Mouse (Mus musculus) embryonic facial prominence, embryonic 11.5 days (tissue): ENCODE data around the gene Tmem135. TPM values are rescaled to one million over a fixed set of nuclear protein-coding genes. Genes with fewer than 3 reads are reported as not detected.

Experiments used
- ATAC-seq: fragments of 200-750 bp; cut with Nextera tagmentation; replicated peaks from 2 replicates; pipeline ENCODE4 v1.8.0; 2017; ENCODE audit warnings: low read depth; ENCODE audit not compliant: insufficient number of reproducible peaks, low FRiP score, low TSS enrichment
- DNase-seq: peaks from one replicate; pipeline ENCODE4 v3.0.0-alpha.2; 2015; ENCODE audit warnings: low spot score
- H3K27ac ChIP-seq: fragments of 300-500 bp; sonication (generic); replicated peaks from 2 replicates; pipeline ENCODE4 v1.5.1; 2014; ENCODE audit warnings: mild to moderate bottlenecking, low read depth, low read length, control low read depth
- H3K27me3 ChIP-seq: fragments of 300-500 bp; sonication (generic); 2 replicates; pipeline ENCODE4 v1.6.1; 2014; ENCODE audit warnings: mild to moderate bottlenecking, low read length, moderate library complexity, mixed read lengths; ENCODE audit not compliant: control insufficient read depth, insufficient read depth
- H3K36me3 ChIP-seq: fragments of 300-500 bp; sonication (generic); replicated peaks from 2 replicates; pipeline ENCODE4 v1.6.1; 2014; ENCODE audit warnings: low read depth, mild to moderate bottlenecking, low read length, moderate library complexity, mixed read lengths; ENCODE audit not compliant: control insufficient read depth, insufficient read depth
- H3K4me1 ChIP-seq: fragments of 300-500 bp; sonication (generic); 2 replicates; pipeline ENCODE4 v1.6.1; 2014; ENCODE audit warnings: low read length, mixed read lengths; ENCODE audit not compliant: control insufficient read depth, insufficient read depth
- H3K4me2 ChIP-seq: fragments of 300-500 bp; sonication (generic); 2 replicates; pipeline ENCODE4 v1.6.1; 2014; ENCODE audit warnings: low read depth, mild to moderate bottlenecking, control low read depth, low read length, moderate library complexity
- H3K4me3 ChIP-seq: fragments of 300-500 bp; sonication (generic); 2 replicates; pipeline ENCODE4 v1.5.1; 2014; ENCODE audit warnings: low read depth, low read length, control low read depth
- H3K9ac ChIP-seq: fragments of 300-500 bp; sonication (generic); replicated peaks from 2 replicates; pipeline ENCODE4 v1.6.1; 2014; ENCODE audit warnings: mild to moderate bottlenecking, control low read depth, low read length
- H3K9me3 ChIP-seq: fragments of 300-500 bp; sonication (generic); replicated peaks from 2 replicates; pipeline ENCODE4 v1.6.1; 2016; ENCODE audit warnings: mild to moderate bottlenecking, low read length, inconsistent platforms, mixed read lengths; ENCODE audit not compliant: control insufficient read depth
- WGBS: fragments of 180-500 bp; shearing (Covaris S2); extraction: QIAGEN DNeasy Blood & Tissue Kit; methylation state at CpG from one replicate; pipeline ENCODE4 v1.1.7; 2014; 5-methylcytosine and 5-hydroxymethylcytosine counted together
- microRNA-seq: library from miRNA; unstranded; fragments of <30 nt; microRNA quantifications from one replicate; pipeline ENCODE4, GENCODE M21; 2016; ENCODE audit warnings: borderline number of aligned reads
- polyA plus RNA-seq: library from polyadenylated mRNA; unstranded; fragments of >200 nt; fragmentation: Nextera tagmentation; extraction: Ambion mirVana; gene quantifications from 2 replicates; pipeline ENCODE4 v1.2.1, GENCODE M21; 2014

Tmem135 gene
- polyA plus RNA-seq, 1 experiment from 2014 or later, result 18.5 TPM

GRCm38 (mm10) chr7:89116261-89116664 is 287.8 kb downstream of the Tmem135 start:
- no peak overlapping the region for H3K9ac ChIP-seq
- no peak overlapping the region for H3K4me3 ChIP-seq
- 67% methylated on average over 1 of the region's 1 CpGs for WGBS
- DNase-seq (no peak), ATAC-seq (no peak)
- H3K27me3 ChIP-seq, result no peaks in the 10 kb centered on the region
- H3K9me3 ChIP-seq, result no peaks in the 10 kb centered on the region
- no peaks in the 10 kb centered on the region for H3K36me3 ChIP-seq
- no peak overlapping the region for H3K4me2 ChIP-seq
- H3K4me1 ChIP-seq, result no peaks in the 10 kb centered on the region
- no peak overlapping the region for H3K27ac ChIP-seq

- Histone ChIP-seq H3K4me1 (no peaks in the 10 kb centered on the region), H3K27me3 (no peaks in the 10 kb centered on the region), H3K9me3 (no peaks in the 10 kb centered on the region), H3K9ac (no peak overlapping the region), H3K4me3 (no peak overlapping the region), H3K36me3 (no peaks in the 10 kb centered on the region), H3K4me2 (no peak overlapping the region), H3K27ac (no peak overlapping the region)
- DNase-seq (no peak), ATAC-seq (no peak)
- 81% methylated on average over 3 of the region's 3 CpGs for WGBS
Observed at GRCm38 (mm10) chr7:89115633-89116032, 288.4 kb downstream of the Tmem135 start.

GRCm38 (mm10) chr7:89106421-89106820 is 297.6 kb downstream of the Tmem135 start:
- Histone ChIP-seq H3K4me1 (no peaks in the 10 kb centered on the region), H3K4me2 (no peak overlapping the region), H3K36me3 (no peaks in the 10 kb centered on the region), H3K9me3 (no peaks in the 10 kb centered on the region), H3K4me3 (no peak overlapping the region), H3K27me3 (no peaks in the 10 kb centered on the region), H3K9ac (no peak overlapping the region), H3K27ac (no peak overlapping the region)
- ATAC-seq, result no peak
- WGBS, result 69% methylated on average over 2 of the region's 2 CpGs
- DNase-seq, result no peak

- no peak overlapping the region for H3K4me3 ChIP-seq
- H3K27me3 ChIP-seq, result no peaks in the 10 kb centered on the region
- no peaks in the 10 kb centered on the region for H3K4me1 ChIP-seq
- 88% methylated on average over 4 of the region's 4 CpGs for WGBS
- no peak for ATAC-seq
- no peak overlapping the region for H3K27ac ChIP-seq
- DNase-seq, result no peak
- H3K36me3 ChIP-seq, result no peaks in the 10 kb centered on the region
- H3K9me3 ChIP-seq, result no peaks in the 10 kb centered on the region
- no peak overlapping the region for H3K9ac ChIP-seq
- no peak overlapping the region for H3K4me2 ChIP-seq
Observed at GRCm38 (mm10) chr7:89099756-89100155, 304.3 kb downstream of the Tmem135 start.

Small RNA genes lying within 50 kb of the gene (microRNA-seq; reads per million reads assigned to microRNA genes)
- not detected for gene Gm22171
- gene Gm24659, result not detected

Other genes with a start within 250 kb of the Tmem135 start
- gene Fzd4, start 133 bp upstream of the Tmem135 start, polyA plus RNA-seq, result 12.4 and 15.6 TPM in 2 replicates
- gene Prss23, start 123.0 kb upstream of the Tmem135 start, polyA plus RNA-seq, result 55.0 and 59.3 TPM in 2 replicates
- gene Me3, start 228.2 kb upstream of the Tmem135 start, polyA plus RNA-seq, result 0.77 and 2.0 TPM in 2 replicates